Mouse (Mus musculus) erythroblast, embryonic 14.5 days (primary cell): ENCODE measurements around the gene Slc24a4.

Experiments used
- GATA1 ChIP-seq: IDR thresholded peaks from 2 replicates; pipeline ENCODE4 v1.6.1; 2012; ENCODE audit warnings: low read length, inconsistent platforms, mixed read lengths
- TAL1 ChIP-seq: IDR thresholded peaks from 3 replicates; pipeline ENCODE4 v1.6.1; 2012; ENCODE audit warnings: low read length, inconsistent platforms, mixed read lengths

DNA sequence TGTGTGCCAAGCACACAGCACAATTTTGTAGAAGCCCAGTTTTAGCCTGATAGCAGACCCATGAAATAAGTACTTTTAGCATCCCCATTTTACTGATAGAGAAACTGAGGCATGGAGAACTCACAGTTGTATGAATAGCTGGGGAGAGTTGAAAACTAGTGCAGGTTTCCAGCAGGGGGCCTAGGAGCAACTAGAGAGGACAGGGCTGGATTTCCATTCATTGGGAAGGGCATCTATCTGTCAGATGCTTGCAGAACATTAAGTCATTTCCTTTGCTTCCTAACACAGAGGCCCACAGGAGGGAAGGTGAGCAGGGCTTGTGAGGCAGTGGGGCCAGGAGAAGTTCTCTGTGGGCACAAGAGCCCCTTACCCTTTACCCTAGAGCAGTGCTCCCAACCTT, 126.5 kb downstream of the Slc24a4 start:
- TF ChIP-seq GATA1 (no peak), TAL1 (no peak)
